Mouse (Mus musculus): ENCODE results near the gene Il1f6. TPM values are rescaled to one million over a fixed set of nuclear protein-coding genes. Genes with fewer than 3 reads are reported as not detected.
"Not testable (repeated sequence)": the region's sequence is repeated elsewhere in the genome, so short reads cannot be mapped to it uniquely, and the experiment has no call there.

Il1f6 gene
- not detected for polyA plus RNA-seq (2012; fragmentation: generic; extraction: Trizol)

DNA sequence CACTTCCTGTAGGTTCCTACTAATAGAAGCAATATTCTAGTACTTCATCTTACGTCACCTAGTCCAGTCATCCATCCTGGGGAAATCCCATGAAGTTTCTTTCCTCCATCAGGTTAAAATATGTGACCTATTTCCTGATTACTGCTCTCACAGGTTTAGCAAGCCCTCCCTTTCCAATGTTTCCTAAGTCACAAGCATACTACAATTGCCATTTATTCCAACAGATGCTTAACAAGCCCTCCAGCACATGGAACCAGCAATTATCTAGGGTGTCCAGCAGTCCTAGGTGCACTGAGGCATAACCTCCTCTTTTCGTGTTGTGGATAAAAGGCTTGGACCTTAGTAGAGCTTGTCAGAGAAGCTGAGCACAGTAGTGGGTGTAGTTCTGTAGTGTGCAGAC lies at the start of gene Il1f6:
Gene Il1f6 (plus strand): TSS at position 301 of the 400 bp plus-strand sequence.
- Histone ChIP-seq H3K4me2 (ENCODE audit: low read depth) (no peak within 1 kb of the TSS), H3K27me3 (ENCODE audit: control insufficient read depth, insufficient read depth, insufficient read length) (no peaks in the 10 kb centered on the region), H3K79me2 (ENCODE audit: control insufficient read depth, insufficient read depth) (no peaks in the 10 kb centered on the region), H3ac (ENCODE audit: control insufficient read depth, insufficient read length) (no peak within 1 kb of the TSS), H3K4me3 (no peak within 1 kb of the TSS), H3K36me3 (ENCODE audit: control insufficient read depth, insufficient read depth) (no peaks in the 10 kb centered on the region)
- no peak for TF ChIP-seq E2F4 (IDR thresholded peaks at IDR 0.05; ENCODE audit: insufficient read depth)
- TF ChIP-seq USF1 (IDR thresholded peaks at IDR 0.05; ENCODE audit: low read depth), result no peak
- no peak for TF ChIP-seq MYOG (IDR thresholded peaks at IDR 0.05; ENCODE audit: control insufficient read depth in 1 of 3, insufficient read depth in 1 of 3, insufficient read length in 2 of 3, low read depth in 2 of 3)
- no peak for TF ChIP-seq CEBPB (IDR thresholded peaks at IDR 0.05; ENCODE audit: insufficient read depth, poor library complexity, severe bottlenecking)
- no peak for TF ChIP-seq MAX (IDR thresholded peaks at IDR 0.05; ENCODE audit: low read depth)
- TF ChIP-seq POLR2AphosphoS2 (IDR thresholded peaks at IDR 0.05; ENCODE audit: insufficient read length, low read depth), result no peak
- no peak for TF ChIP-seq MYOD1 (IDR thresholded peaks at IDR 0.05; ENCODE audit: control insufficient read depth in 1 of 3, insufficient read length in 2 of 3, low read depth in 2 of 3)
- TF ChIP-seq TCF3 (IDR thresholded peaks at IDR 0.05; ENCODE audit: insufficient read length, low read depth), result no peak
- no peak for TF ChIP-seq POLR2A (IDR thresholded peaks at IDR 0.05; ENCODE audit: insufficient read length, low read depth)
- no peak for TF ChIP-seq REST (IDR thresholded peaks at IDR 0.05; ENCODE audit: insufficient read depth, insufficient read length)
- TF ChIP-seq SRF (IDR thresholded peaks at IDR 0.05; ENCODE audit: control insufficient read depth, insufficient read length, low read depth), result no peak
- no peak for TF ChIP-seq TCF12 (IDR thresholded peaks at IDR 0.05; ENCODE audit: insufficient read depth, poor library complexity, severe bottlenecking)

DNA sequence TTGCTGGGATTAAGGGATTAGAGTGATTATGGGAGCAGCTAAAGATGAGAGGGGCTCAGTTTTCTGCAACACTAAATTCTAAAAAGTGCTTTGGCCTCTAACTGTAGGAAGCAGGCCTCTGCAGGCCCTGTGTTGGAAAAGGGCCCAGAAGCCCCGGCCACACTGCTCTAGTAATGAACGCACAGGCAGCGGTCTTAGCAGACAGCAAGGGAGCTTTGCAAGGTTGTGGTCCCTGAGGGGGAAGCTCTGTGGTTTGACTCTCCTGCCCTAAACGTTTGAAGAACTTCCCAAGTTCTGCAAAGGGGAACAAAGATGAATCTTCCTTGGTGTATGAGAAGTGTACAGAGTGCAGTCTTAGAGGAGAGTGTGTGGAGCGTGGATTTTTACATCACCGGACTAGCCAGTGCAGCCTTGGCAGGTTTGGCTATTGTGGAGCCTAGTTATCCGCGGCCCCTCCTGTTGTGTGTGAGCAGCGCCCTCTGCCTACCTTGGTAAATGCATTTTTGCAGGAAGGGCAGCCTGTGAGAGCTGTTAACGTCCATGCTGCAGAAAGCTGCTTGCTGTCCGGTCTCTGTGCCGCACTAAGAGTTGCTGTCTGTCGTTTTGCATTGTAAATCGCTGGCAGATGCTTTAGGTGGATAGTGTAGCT lies 33.4 kb upstream of the Il1f6 start:
- not testable (repeated sequence) for H3ac ChIP-seq (ENCODE audit: control insufficient read depth, insufficient read length); H3K79me2 ChIP-seq (ENCODE audit: control insufficient read depth, insufficient read depth); H3K4me2 ChIP-seq (ENCODE audit: low read depth); H3K4me3 ChIP-seq; H3K36me3 ChIP-seq (ENCODE audit: control insufficient read depth, insufficient read depth); H3K27me3 ChIP-seq (ENCODE audit: control insufficient read depth, insufficient read depth, insufficient read length)

DNA sequence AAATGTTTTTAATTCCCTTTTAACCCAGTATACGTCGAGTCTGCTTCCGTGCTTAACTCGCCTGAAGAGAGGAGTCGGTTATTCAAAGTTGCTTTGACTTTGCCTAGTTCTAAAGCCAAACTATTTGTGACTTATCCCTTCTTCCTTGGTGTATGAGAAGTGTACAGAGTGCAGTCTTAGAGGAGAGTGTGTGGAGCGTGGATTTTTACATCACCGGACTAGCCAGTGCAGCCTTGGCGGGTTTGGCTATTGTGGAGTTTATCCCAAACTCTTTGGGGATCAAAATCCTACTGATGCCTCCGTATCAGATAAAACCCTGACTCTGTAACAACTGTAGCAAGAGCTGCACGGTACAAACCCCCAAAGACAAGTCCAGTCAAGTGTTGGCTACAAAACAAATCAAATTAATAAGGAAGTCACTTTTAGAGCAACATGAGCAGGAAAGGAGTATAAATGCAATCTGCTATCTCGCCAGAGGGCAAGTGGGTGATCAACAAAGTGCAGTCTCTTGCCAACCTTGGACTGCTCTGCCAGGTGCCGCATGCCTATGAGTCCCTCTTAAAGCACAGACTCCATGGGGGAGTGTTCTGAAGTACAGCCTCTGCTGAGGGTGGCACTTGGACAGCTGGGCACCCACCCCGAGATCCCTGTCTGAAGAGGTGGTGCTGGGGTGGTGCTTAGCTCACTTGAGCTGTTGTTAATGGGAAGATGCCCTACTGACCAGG lies 32.6 kb upstream of the Il1f6 start:
- H3K4me2 ChIP-seq (ENCODE audit: low read depth); H3K27me3 ChIP-seq (ENCODE audit: control insufficient read depth, insufficient read depth, insufficient read length); H3K79me2 ChIP-seq (ENCODE audit: control insufficient read depth, insufficient read depth); H3K4me3 ChIP-seq; H3ac ChIP-seq (ENCODE audit: control insufficient read depth, insufficient read length); H3K36me3 ChIP-seq (ENCODE audit: control insufficient read depth, insufficient read depth): not testable (repeated sequence)

DNA sequence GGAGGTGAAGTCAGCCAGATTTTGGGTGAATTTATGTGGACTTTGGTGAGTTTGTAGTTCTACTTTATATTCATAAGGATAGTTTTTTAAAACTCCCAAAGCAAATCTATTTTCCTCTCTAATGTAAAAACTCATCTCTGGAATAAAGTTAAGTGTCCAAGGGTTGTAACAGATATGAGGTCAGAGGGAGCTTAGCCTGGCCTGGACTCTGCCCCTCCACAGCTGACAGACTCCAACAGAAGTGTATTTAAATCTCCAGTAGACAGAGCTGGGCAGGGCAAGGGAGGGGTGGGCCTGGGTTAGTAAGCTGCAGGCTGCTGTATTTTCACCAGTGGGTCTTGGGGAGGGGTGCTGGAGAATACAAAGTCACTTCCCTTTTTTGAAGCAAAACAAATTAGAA lies 31.1 kb upstream of the Il1f6 start:
- H3K27me3 ChIP-seq (ENCODE audit: control insufficient read depth, insufficient read depth, insufficient read length); H3K4me3 ChIP-seq; H3K4me2 ChIP-seq (ENCODE audit: low read depth); H3K36me3 ChIP-seq (ENCODE audit: control insufficient read depth, insufficient read depth); H3ac ChIP-seq (ENCODE audit: control insufficient read depth, insufficient read length); H3K79me2 ChIP-seq (ENCODE audit: control insufficient read depth, insufficient read depth): not testable (repeated sequence)

DNA sequence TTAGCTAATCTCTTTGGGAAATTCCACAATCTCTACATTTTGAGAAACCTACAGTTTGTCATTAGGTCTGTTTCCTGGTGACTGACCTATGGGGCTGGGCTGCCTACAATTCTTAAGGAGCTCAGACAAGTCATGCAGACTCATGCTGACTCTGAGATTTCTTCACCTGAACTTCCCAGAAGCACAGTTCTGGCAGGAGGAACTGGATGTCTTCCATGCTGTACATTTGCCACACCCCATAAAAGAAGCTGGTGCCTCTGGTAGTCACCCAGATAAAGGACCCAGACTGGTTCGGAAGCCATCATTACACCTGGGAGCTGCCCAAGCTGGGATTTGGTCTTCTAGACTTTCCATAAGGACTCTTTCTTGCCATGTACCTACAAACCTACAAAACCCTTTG lies 29.0 kb upstream of the Il1f6 start, which contains the start of gene Il1f9:
Gene Il1f9 (plus strand): TSS at position 301 of the 400 bp plus-strand sequence.
- no peak within 1 kb of the TSS for H3K4me3 ChIP-seq
- H3K27me3 ChIP-seq (ENCODE audit: control insufficient read depth, insufficient read depth, insufficient read length), result no peaks in the 10 kb centered on the region
- H3ac ChIP-seq (ENCODE audit: control insufficient read depth, insufficient read length), result no peak within 1 kb of the TSS
- no peaks in the 10 kb centered on the region for H3K79me2 ChIP-seq (ENCODE audit: control insufficient read depth, insufficient read depth)
- H3K36me3 ChIP-seq (ENCODE audit: control insufficient read depth, insufficient read depth), result no peaks in the 10 kb centered on the region
- H3K4me2 ChIP-seq (ENCODE audit: low read depth), result no peak within 1 kb of the TSS
- no peak for TF ChIP-seq MYOD1 (IDR thresholded peaks at IDR 0.05; ENCODE audit: control insufficient read depth in 1 of 3, insufficient read length in 2 of 3, low read depth in 2 of 3)
- no peak for TF ChIP-seq POLR2AphosphoS2 (IDR thresholded peaks at IDR 0.05; ENCODE audit: insufficient read length, low read depth)
- TF ChIP-seq MYOG (IDR thresholded peaks at IDR 0.05; ENCODE audit: control insufficient read depth in 1 of 3, insufficient read depth in 1 of 3, insufficient read length in 2 of 3, low read depth in 2 of 3), result no peak

DNA sequence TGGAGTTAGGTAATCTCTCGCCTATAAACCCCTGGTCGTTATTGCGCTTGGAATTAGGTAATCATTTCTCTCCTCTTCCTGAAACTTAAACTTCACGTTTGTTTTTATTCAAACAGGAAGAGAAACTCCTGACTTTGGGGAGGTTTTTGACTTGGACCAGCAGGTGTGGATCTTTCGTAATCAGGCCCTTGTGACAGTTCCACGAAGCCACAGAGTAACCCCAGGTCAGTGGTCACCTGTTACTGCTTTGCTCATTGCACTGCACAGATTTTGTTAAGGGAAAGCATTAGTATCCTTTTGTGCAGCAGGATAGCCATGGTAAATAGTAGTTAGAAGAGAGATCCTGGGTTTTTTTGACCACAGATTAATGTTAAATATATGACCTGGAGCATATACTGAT lies 27.6 kb upstream of the Il1f6 start:
- H3K27me3 ChIP-seq (ENCODE audit: control insufficient read depth, insufficient read depth, insufficient read length), result no peaks in the 10 kb centered on the region
- no peak overlapping the region for H3K4me2 ChIP-seq (ENCODE audit: low read depth)
- no peaks in the 10 kb centered on the region for H3K79me2 ChIP-seq (ENCODE audit: control insufficient read depth, insufficient read depth)
- H3K4me3 ChIP-seq, result no peak overlapping the region
- TF ChIP-seq MAX (IDR thresholded peaks at IDR 0.05; ENCODE audit: low read depth), result no peak
- TF ChIP-seq MYOD1 (IDR thresholded peaks at IDR 0.05; ENCODE audit: control insufficient read depth in 1 of 3, insufficient read length in 2 of 3, low read depth in 2 of 3), result no peak
- no peak for TF ChIP-seq CEBPB (IDR thresholded peaks at IDR 0.05; ENCODE audit: insufficient read depth, poor library complexity, severe bottlenecking)
- no peak for TF ChIP-seq POLR2AphosphoS2 (IDR thresholded peaks at IDR 0.05; ENCODE audit: insufficient read length, low read depth)
- H3K36me3 ChIP-seq (ENCODE audit: control insufficient read depth, insufficient read depth), result no peaks in the 10 kb centered on the region
- H3ac ChIP-seq (ENCODE audit: control insufficient read depth, insufficient read length), result no peak overlapping the region
